Mouse (Mus musculus): ENCODE measurements around the gene Rnf168.

The Rnf168 gene

DNA sequence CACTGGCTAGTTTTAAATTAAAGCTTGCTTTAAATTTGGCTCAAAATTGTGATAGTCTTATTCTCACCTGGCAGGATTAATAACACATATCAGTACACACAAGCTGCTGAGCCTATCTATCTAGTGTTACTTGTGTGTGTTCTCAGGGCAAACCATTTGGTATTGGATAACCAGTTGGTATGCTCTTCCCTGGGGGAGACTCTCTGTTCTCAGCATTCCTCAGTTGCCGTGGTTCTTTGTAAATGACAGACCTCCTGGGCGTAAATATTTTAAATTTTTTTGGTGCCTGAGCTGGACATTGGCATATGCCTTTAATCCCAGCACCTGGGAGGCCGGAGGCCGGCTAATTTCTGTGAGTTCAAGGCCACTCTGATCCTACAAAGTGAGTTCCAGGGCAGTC is 35.6 kb downstream of the Rnf168 start:
- DNase-seq (ENCODE audit: low read depth) = no peak

DNA sequence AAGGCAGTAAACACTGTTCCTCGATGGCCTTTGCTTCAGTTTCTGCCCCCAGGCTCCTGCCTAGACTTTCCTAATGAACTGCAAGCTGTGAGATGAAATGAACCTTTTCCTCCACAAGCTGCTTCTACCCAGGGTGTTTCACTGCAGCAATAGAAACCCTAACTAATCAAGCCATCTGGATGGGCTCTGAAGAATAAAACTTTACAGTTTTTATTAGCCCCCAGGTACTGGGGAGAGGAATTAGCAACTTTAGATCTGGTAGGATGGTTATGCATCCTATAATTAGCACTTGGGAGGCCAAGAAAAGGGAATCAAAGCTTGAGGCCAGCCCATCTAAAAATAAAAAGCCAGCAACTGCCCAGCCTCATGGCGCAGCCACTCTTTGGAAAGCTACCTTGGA is 39.3 kb downstream of the Rnf168 start:
- no peak for DNase-seq (ENCODE audit: low read depth)

DNA sequence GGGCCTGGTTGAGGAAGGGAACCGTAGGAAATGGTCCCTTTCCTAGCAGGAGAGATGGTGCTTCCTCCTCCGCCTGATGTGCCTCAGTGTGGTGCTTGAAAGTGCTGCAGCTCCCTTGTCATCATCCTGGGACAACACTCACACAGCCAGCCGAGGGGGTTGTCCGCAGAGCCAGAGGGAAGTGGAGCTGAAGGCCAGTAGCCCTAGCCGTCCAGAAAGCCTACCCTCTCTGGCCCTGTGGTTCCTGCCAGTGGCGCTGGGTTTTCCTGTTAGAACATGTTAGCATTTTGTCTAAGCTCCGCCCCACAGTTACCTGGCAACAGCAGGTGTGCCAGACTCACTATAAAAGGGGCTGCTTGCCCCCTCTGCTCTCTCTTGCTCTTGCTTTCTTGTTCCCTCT is 46.7 kb downstream of the Rnf168 start:
- DNase-seq (ENCODE audit: low read depth) = no peak

GRCm38 (mm10) chr16:32330876-32331670 is 53.8 kb downstream of the Rnf168 start:
- no peak for DNase-seq (ENCODE audit: low read depth)

- peak; percentile 92 for DNase-seq (ENCODE audit: low read depth)
These were observed 54.8 kb downstream of the Rnf168 start, which contains the start of gene Ubxn7 for GRCm38 (mm10) chr16:32332040-32332555. Gene Ubxn7, plus strand, starts transcription at chr16:32332257.

DNA sequence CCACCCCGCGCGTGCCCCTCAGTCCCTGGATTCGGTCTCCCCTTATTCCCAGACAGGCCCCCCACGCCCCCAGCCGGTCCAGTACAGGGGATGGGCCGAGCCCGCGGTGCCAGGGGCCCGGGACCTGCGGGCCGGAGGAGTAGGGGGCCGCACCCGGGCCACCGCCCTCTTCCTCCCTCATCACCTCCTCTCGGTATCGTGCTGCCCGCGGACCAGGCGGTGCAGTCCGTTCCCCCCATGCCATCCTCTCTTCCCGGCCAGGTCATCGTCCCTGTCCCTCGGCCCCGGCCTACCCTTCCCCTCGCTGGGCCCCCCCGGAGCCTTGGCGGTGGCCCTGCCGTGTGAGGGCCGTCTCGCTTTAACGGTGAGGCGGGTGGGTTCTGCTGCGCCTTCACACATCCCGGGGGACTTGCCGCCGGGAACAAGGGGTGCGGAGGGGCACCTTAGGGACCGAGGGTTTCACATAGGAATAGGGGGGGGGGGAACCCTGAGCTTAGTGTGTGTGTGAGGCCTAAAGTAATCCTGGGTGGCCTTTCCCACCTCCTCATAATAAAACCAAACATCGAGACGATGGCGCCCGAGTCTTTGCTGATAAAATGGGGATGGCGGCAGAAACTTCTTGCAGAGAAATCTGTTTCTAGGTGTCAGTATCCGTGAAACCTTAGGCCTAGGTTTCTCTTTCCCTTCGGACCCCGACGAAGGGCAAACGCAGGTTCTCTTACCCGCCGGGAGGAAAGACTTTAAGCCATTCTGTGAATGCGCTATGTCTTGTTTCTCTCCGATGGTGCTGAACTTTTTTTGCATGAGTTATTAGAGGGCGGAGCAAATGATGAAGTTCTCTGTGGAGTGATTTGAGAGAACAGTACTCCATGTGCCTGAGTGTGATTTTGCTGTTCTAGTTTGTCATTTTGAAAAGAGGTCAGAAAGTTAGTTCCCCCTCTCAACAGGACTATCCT is 55.6 kb downstream of the Rnf168 start:
- peak; percentile 61 for DNase-seq (ENCODE audit: low read depth)

DNA sequence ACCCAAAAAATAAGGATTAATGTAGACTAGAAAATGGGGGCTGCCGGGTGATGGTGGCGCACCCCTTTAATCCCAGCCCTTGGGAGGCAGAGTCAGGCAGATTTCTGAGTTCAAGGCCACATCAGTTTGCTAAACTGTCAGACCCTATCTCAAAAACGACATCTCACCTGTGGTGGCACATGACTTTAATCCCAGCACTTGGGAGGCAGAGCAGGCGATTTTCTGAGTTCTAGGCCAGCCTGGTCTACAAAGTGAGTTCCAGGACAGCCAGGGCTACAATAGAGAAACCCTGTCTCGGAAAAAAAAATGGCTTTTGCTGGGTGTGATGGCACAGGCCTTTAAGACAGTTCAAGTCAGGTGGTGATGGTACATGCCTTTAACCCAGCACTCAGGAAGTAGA is 57.9 kb downstream of the Rnf168 start:
- DNase-seq (ENCODE audit: low read depth) = no peak

DNA sequence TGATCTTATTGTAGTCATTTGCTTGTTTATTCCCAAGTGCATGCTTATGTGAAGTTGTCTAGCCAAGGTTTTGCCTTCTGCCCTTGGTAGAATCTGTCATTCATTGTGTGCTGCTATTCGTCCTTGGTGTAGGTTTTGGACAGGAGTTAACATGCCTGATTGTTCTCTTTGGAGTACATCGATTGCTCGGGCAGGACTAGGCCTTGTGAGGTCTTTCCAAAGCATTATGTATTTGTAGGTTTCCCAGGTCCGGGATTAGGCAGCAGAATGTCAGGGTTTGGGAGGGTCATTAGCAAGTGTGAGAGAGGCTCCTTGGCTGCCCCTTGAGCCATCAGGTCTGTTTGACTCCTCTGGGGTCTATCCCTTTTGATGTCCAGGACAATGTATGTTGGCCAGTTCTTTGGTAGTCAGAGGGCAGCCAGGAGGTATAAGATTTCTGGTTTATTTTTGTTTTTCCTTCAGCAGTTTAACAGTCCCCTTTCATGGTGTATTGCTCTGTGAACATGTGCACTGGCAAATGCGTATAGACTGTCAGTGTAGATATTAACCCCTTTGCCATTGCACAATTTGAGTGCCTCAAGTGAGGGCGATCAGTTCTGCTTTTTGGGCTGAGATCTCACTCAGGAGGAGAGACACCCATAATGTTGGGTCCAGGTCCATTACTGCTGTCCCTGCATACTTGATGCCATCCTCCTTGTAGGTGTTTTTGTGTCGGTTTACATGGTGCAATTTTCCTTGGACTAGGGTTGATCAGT is 58.9 kb downstream of the Rnf168 start:
- DNase-seq (ENCODE audit: low read depth) = no peak

- DNase-seq (ENCODE audit: low read depth) = no peak
These were observed 59.7 kb downstream of the Rnf168 start for GRCm38 (mm10) chr16:32337001-32337400.

DNA sequence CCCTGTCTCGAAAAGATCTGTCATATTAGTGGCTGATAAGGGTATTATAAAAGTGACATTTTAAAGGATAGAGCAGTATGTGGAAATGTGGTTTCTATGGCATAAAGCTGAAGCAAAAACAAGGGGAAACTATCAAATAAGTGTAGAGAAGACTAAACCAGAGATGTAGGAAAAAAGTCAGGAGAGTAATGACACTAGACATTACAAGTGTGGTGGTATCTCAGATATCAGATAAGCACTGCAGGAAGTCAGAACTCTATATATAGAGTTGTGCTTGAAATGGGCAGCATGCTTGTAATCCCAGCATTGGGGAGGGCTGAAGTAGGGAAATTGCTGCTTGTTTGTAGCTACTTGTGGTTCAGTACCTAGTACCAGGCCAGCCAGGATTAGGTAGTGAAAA is 63.2 kb downstream of the Rnf168 start:
- no peak for DNase-seq (ENCODE audit: low read depth)

- no peak for DNase-seq (ENCODE audit: low read depth)
These were observed 68.3 kb downstream of the Rnf168 start for GRCm38 (mm10) chr16:32345521-32345920.

- DNase-seq (ENCODE audit: low read depth) = no peak
These were observed 73.5 kb downstream of the Rnf168 start for GRCm38 (mm10) chr16:32350776-32351175.
